Mouse (Mus musculus): Measurements from ENCODE around the gene Syne3.

Gene Syne3

DNA sequence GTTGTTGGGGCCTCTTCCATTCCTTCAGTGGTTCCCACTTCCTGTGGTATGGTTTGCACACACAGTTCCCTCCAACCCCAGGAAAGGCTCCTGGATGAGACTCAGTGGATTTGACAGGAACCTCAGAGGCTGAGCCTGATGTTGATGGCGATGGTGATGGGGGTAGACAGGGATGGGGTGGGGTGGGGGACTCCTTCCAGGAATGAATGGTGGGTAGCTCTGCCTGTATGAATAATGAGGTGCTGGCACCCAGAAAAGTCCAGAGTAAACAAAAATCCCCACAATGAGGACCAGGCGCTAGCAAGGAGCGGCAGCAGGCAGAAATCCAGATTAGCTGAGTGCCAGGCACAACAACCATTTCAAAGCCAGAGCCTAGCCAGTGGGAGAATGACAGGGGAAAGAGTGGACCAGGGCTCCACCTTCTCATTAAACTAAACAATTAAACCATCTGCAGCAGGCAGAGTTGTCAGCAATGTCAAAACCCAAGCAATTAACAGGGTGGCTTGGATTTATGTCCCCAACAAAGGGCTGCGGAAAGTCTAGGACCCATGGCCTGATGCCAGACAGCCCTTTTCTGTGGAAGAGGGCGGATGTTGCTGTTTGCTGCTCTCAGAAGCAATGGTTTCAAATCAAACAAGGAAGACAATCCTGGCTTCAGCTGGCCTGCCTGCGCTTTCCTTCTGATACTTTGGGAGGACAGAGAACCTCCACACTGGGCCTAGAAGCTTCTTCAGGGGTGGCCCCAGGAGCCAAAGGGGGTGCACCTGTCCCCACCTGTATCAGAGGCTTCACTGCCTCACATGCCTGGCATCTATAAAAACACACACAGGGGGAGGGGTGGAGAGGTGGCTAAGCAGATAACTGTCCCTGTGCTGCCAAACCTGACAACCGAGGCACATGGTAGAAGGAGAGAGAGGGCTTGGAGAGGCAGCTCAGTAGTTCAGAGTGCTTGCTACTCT lies 44.4 kb downstream of the Syne3 start:
- no peak for DNase-seq (ENCODE audit: low spot score)

DNA sequence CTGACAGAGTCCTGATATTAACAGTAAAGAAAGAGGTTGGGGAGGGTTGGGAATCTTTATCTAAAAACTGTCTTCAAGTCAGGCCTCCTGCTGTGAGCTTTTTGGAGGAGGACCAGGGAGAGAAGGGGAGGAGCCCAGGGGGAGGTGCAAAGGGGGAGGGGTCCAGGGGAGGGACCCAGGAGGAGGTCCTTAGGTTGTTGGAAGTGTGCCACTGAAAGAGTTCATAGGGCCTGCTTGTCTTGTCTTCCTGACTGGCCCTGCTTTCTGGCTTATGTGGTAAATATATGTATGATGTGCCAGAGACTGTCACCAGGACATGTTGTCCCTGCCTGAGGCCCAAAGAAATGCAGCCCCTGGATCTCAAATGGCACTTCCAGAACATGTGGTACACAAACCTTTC lies 49.2 kb downstream of the Syne3 start:
- no peak for DNase-seq (ENCODE audit: low spot score)

DNA sequence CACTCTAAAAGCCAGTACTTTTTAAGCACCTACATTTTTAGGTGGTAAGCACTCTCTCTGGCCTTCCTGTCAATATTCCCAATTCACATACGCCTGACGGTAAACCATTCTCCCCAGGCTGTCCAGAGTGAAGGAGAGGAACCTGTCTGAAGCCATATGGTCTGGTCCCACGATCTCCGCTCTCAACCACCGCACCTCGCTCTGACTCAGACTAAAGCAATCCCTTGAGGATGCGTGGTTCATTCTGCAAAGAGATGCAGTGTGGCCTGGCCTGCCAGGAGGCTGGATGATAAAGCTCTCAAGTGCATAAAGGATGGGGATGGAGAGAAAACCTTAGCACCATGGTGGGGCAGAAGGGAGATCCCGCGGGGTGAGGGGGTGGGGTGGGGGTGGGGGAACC lies 49.6 kb downstream of the Syne3 start:
- no peak for DNase-seq (ENCODE audit: low spot score)

DNA sequence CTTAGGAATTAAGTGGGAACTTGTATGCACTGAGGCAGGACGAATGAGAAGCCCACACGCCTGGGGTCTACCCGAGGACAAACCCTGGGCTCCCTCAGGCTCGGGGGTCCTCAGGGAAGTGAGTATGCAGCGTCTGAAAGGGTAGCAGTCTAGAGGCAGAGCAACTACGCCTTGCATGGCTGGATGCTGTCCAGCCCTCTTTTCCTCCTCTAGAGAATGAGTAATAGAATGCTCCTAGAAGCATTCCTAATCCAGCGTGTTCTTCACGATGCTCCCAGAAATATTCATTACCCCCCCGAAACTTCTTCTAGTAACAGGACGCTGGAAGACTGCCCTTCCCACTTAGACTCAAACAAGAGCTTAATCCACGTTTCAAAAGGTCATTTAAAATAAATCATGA lies 51.3 kb downstream of the Syne3 start:
- peak; percentile 62 for DNase-seq (ENCODE audit: low spot score)

DNA sequence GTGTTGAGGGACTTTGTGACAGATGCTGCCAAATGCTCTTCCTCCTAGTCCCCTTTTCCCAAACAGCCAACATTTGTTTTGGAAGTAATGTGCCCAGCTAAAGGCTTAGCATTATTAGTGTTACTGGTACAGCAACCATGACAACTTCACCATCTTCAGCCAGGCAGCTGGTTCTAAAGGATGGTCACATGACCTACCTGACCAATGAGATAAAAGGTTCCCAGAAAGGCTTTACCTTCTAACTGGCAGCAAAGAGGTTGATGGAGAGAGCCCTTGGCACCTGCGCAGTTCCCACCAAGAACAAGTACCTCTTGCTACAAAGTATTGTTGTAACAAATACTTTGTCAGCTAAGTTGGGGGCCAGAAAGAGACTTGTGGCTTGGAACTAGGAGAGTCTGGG lies 52.4 kb downstream of the Syne3 start:
- DNase-seq (ENCODE audit: low spot score): no peak

DNA sequence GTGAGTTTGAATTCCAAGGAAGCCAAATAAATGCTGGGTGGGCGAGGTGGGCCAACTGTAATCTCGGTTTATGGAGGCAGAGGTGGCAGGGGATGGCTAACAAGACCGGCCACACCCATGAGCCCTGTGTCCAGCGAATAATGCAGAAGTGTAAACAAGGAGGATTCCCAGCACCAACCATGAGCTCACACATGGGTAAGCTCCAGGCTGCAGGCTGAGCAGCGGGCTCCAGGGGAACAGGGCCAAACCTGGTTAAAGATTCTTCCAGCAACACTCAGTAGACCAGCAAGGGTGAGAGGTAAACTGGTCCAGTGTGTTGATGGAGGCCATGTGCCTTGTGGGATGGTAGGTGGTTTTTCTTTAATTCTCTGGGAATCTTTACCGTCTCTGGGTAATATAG lies 53.2 kb downstream of the Syne3 start:
- no peak for DNase-seq (ENCODE audit: low spot score)

DNA sequence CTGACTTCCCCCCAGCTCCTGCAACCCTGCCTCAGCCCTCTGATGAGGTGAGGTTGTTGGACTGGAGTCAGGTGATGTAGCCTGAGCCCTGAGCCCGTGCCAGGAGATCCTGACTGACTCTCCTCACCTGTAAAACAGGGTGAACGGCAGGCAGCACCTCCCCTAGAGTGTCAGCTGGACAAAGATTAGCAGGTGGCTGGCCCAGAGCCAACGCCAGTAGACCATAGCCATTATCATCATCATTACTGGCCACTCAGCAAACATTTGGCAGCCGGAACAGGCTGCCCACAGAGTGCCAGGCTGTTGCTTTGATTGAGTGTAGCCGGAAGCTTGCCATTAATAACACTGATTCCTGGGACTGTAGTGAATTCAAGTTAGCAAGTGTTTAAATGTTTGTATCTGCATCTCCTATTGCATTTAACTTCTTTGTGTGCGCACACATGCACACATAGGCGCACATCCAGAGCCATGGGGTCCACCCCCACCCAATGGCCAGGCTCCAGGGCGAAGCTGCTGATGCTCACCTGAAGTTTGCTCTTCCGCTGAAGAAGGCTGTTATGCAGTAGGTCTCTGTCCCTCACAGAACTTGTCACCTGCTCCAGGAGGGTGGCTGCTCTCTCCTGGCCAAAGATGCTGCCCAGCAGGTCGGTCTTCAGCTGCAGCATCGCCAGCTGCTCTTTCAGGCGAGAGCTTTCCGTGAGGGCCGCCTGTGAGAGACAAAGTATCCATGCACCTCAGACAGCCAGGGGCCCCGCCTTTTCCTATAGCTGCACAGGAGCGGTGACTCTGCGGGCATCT lies 54.4 kb downstream of the Syne3 start:
- peak; percentile 75 for DNase-seq (ENCODE audit: low spot score)

DNA sequence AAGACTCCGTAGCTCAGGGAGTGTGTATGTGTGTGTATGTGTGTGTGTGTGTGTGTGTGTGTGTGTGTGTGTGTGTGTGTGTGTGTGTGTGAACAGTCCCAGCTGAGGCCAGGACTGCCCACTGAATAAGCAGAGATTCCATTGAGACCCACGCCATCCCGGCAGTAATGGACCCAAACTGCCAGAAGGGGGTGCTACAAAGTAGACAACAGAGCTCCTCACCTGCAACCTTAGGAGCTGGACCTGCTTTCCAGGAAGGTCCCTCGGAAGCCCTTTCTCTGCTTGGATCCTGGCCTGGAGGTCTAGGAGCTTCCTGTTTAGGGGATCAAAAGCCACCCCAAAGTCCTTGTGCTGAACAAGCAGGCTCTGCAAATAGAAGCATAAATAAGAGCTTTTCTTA lies 55.7 kb downstream of the Syne3 start:
- peak; percentile 50 for DNase-seq (ENCODE audit: low spot score)

DNA sequence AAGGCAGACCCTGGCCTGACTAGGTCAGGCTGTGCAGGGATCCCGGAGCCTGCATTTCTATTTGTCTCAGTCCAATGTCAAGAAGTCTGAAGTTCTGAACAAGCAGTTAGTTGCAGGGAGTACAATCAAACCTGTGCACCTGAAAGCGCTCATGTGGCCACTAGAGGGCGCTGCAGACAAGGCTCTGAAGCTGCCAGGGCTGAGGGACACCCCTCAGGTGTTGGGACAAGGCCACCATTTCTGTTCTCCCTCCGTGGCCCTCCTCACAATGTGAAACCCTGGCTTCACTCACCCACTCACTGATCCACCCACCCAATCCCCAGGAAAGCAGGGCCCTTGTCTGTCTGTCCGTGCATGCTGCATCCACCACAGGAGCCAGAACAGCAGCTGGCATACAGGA lies 57.2 kb downstream of the Syne3 start:
- peak; percentile 79 for DNase-seq (ENCODE audit: low spot score)

DNA sequence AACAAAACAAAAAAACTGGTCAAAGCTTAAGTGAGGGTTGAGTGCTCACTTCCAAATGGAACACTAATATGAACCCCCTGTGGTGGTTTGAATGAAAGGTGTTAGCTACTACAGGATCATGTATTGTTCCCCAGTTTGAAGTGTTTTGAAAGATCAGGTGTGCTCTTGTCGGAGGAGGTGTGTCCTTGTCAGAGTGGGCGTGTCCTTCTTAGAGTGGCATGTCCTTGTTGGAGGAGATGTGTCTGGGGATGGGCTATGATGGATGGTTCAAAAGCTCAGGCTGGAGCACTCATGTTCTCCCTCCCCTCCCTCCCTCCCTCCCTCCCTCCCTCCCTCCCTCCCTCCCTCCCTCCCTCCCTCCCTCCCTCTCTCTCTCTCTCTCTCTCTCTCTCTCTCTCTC lies 61.7 kb downstream of the Syne3 start:
- DNase-seq (ENCODE audit: low spot score): no peak

DNA sequence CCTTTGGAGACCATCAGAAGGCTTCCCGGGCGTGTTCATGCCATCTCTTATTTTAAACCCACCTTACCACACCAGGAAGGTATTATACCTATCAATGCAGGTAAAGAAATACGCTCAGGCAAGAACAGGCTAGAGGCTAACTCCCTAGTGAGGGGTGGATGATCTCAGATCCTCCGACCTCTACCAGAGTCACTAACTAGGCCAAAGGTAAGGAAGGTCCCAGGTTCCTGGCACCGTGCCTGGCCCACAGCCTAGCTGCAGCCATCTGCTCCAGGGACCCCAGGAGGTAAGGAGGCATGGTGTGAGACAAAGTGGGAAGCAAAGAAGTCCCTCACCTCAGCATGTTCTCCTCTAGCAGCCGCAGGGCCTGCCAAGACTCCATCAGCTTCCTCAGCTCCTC lies 63.4 kb downstream of the Syne3 start:
- DNase-seq (ENCODE audit: low spot score): no peak

DNA sequence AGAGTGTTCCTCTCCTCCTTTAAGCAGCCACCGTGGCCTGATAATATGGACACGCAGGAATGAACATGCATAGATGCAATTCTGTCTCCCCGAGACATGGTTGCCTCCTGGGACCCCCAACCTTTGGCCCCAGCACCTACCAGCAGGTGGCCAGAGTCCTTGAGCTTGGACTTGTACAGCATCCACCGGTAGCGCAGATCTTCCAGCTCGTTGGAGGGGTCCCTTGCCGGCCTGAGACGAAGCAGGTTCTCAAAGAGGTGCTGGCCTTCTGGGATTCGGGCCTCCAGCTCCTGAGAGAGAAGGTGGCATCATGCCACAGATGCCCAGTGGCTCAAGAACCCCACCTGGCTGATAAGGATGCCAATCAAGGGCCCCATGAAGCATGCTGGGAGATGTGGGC lies 69.1 kb downstream of the Syne3 start:
- DNase-seq (ENCODE audit: low spot score): no peak

DNA sequence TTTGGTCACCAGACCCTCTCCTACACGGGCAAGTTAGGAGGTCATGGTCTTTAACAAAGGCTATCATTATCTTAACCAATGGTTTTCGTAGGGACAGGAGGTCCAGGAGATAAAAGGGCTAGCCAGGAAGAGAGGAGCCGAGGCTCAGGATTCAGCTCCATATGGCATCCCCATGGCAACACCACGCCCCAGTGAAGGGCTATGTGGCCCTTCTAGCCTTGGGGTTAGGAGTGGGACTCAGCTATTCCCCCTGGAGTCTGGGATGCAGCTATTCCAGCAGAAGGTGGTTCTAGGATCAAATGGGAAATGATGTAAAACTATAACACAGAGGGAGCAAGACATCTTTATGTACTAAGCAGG lies 69.6 kb downstream of the Syne3 start:
- no peak for DNase-seq (ENCODE audit: low spot score)

DNA sequence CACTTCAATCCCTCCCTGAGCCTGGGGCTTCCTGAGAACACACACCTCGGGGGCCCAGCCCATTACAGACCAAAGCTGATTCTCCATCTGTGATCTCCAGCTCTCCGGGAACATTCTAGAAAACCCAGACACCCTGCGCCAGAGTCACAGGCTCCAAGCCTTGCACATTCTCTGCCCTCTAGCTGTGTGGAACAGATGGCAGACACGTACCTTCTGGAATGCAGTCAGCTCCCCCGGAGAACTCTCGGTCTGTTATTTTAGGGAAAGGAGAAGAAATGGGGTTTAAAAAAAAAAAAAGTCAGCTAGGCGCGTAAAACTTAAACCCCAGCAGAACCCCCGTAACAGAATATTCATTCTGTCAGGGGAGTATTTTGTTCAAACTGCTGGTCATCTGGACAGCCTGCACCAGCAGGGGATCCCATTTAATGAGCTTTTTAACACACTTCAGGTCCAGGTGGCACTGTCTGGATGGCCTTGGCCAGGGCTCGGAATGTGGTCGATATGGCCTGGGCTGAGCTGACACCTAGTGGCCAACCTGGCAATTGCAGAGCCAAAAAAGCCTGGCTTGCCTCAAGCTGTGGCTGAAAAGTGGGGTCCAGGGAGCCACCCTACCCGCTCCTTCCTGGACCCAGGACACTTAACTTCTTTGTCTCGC lies 70.1 kb downstream of the Syne3 start:
- peak; percentile 74 for DNase-seq (ENCODE audit: low spot score)

DNA sequence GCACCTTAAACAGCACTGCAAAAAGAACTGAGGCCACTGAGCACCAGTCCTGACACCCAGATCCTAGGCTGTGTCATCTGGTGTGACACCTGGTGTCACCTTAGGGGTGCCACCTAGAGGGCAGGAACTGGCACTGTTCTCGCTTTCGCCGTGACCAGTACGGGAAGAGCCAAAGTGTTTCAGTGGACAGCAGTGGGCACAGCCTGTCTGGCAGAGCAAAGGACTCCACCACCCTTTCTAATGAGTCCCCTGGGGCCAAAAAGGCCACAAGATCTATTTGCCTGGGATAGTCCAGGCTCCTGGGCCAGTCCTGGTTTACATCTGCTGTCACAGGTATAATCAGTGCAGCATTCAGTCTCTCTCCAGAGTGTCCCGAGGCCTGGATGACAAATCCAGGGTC lies 70.7 kb downstream of the Syne3 start:
- no peak for DNase-seq (ENCODE audit: low spot score)

DNA sequence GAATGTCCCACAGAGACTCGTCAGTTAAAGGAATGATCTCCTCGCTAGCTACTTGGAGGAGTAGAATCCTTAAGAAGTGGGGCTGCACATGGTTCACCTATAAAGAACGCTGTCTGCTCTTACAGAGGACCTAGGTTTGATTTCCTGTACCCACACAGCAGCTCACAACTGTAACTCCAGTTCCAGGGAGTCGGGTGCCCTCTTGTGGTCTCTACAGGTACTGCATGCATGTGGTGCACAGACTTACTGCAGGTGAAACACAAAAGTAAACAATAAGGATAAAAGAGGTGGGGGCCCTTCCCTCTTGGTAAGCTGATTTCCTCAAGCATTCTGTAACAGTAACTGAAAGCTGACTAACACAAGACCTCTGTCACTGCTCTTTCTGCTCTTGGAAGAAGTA lies 73.4 kb downstream of the Syne3 start:
- DNase-seq (ENCODE audit: low spot score): peak; percentile 32

DNA sequence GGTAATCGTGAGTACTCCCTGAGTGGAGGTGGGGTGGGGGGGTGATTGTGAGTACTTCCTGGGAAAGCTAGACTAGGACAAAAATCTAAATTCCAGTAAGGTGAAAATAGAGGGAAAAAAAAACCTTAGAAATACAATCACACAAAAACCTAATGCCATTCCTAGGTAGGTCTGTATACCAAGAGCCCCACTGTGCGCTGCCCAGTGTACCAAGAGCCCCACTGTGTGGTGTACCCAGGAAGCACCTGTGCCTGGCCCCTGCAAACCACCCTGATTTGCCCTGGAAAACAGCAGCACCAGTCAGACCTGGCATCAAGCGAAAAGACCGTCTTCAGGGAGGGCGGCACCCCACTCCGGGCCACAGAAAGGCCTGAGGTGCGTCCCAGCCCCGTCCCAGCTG lies 74.5 kb downstream of the Syne3 start:
- no peak for DNase-seq (ENCODE audit: low spot score)

DNA sequence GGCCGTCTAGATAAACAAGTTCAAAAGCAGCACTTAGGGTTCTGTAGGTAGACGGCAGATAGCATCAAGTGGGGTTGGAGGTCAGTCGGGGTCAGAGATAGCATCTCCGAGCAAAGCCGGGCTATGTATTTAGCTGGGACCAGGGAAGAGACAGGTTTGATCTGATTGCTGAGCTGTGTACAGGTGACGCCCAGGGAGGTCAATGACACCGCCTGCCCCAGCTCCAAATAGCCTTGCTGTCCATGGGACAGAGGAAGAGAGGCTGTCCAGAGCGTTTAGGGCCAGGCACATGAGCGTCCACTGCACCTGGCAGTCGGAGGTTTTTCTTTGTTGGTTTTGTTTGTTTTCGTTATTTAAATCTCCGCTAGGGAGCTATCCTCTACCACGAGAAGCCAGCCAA lies 75.8 kb downstream of the Syne3 start:
- no peak for DNase-seq (ENCODE audit: low spot score)

DNA sequence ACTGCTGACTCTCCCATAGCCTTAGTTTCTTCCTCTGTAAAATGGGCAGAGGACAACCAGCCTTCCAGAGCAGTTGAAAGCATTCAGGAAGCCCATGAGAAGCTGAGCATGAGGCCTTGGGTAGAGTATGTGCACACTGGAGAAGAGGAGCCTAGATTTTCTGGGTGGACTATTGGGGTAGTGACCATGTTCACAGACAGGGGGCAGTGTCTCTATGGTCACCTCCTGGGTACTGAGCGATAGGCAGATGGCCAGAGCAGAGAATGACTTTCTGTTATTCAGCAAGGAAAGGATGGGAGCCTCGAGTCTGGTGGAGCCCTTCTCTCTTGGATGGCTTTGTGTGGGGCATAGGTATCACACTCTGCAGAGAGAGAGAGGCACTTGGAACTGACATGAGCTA lies 76.4 kb downstream of the Syne3 start:
- no peak for DNase-seq (ENCODE audit: low spot score)

DNA sequence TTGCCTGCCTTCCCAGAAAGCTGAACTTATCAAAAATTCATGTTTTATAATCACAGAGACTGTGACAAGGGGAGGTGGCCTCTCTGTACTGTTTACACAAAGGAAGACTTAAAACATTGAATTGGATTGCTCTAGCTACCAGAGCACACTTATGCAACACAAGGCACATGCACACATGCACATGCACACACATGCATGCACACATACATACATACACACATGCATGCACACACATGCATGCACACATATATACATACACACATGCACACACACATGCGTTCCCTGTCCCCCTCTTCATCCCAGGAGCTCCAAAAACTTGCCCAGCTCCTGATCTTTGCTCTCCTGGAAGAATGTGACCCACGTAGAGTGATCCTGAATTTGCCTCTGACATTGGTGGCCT lies 83.8 kb downstream of the Syne3 start:
- DNase-seq (ENCODE audit: low spot score): no peak

DNA sequence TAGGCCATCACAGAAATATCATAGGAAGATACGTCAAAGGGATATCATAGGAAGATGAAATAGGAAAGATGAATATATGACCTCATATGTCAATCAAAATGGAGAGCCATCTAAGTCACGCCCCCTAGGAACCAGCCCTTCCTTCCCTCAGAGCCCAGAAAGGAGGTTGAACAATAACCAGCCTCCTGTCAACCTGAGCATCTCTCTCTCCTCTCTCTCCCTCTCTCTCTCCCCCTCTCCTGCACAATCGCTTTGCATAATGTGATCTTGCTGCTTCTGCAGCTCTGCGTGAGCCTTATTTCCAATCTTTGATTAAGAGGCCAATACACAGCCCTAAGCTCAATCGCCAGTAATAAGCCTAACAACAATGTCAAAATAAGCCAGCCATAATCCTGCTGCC lies 84.6 kb downstream of the Syne3 start:
- DNase-seq (ENCODE audit: low spot score): no peak

DNA sequence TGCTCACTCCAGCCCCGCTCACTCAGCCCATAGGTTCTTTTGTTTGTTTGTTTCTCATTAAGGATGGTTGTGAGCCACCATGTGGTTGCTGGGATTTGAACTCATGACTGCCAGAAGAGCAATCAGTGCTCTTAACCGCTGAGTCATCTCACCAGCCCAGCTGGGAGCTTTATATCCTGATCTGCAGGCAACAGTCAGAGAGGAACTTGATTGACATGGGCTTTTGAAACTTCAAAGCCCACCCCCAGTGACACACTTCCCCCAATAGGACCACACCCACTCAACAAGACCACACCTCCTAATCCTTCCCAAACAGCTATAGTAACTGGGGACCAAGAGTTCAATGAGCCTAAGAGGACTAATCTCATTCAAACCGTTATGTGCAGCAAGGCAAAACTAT lies 85.1 kb downstream of the Syne3 start:
- DNase-seq (ENCODE audit: low spot score): no peak

DNA sequence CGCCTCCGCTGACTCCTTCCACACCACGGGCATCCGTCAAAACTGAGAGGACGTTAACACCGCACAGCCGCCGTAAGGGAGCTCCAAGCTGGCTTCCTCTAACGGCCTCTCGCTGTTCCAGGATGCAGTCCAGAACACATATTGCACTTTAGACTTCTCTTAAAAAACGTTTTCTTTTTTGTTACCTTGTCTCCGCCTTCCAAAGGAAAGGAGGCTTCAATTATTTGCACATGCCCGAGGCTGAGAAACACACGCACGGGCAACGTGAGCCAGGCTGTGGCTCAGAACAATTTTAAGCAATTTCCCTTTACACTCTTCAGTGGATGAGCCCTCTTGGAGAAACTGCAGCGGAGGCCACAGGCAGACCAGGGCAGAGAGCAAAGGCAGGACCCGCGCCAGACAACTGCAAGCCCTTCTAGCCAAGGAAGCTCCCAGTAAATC lies 85.6 kb downstream of the Syne3 start:
- DNase-seq (ENCODE audit: low spot score): no peak

Data from urinary bladder, postnatal 14 days (tissue).